Mouse (Mus musculus) adrenal gland, adult 8-10 months (tissue): Measurements from ENCODE around the gene 4930523C07Rik. TPM values are rescaled to one million over a fixed set of nuclear protein-coding genes. Genes with fewer than 3 reads are reported as not detected.

ENCODE experiments used
- DNase-seq: peaks from one replicate; pipeline ENCODE4 v3.0.0; 2022
- total RNA-seq, 4 experiments: library from RNA; stranded (reverse); gene quantifications; 2 replicates each; pipeline ENCODE4 v1.2.4; 2022

Gene 4930523C07Rik
- total RNA-seq, 4 experiments from 2014 or later: 8.4 to 20.7 (median 12.2) TPM

GRCm38 (mm10) chr1:160100996-160101395 lies 56.8 kb downstream of the 4930523C07Rik start:
- no peak for DNase-seq

- no peak for DNase-seq
These were observed 61.2 kb downstream of the 4930523C07Rik start for GRCm38 (mm10) chr1:160105426-160105825.

- no peak for DNase-seq
These were observed 64.4 kb downstream of the 4930523C07Rik start for GRCm38 (mm10) chr1:160108604-160109003.

GRCm38 (mm10) chr1:160123957-160124356 lies 79.8 kb downstream of the 4930523C07Rik start:
- DNase-seq: no peak

Other genes starting within 250 kb of the 4930523C07Rik start
- under 1 TPM; 0.24 to 0.46 (median 0.29) TPM for gene Tnn, start 109.2 kb downstream of the 4930523C07Rik start, total RNA-seq
- gene Mrps14, start 150.8 kb downstream of the 4930523C07Rik start, total RNA-seq: 100 to 1,000 TPM in 2 of 4 experiments, 10 to 100 TPM in 2; 88.5 to 119 (median 104) TPM
- gene Cacybp, start 168.5 kb downstream of the 4930523C07Rik start, total RNA-seq: 100 to 1,000 TPM in 1 of 4 experiments, 10 to 100 TPM in 3; 69.2 to 118 (median 79.1) TPM